Mouse (Mus musculus) ZHBTc4 (cell line): ENCODE results near the gene Zcchc17.

Experiments
- DNase-seq: peaks from one replicate; pipeline ENCODE4 v3.0.0-alpha.2; 2011; ENCODE audit warnings: low read depth, low spot score

Gene Zcchc17

GRCm38 (mm10) chr4:130359486-130360237, at the start of gene Zcchc17, which contains the start of gene Snrnp40:
Gene Zcchc17, minus strand, starts transcription at chr4:130359943.
Gene Snrnp40, plus strand, starts transcription at chr4:130360132.
- peak; percentile 100 for DNase-seq

DNA sequence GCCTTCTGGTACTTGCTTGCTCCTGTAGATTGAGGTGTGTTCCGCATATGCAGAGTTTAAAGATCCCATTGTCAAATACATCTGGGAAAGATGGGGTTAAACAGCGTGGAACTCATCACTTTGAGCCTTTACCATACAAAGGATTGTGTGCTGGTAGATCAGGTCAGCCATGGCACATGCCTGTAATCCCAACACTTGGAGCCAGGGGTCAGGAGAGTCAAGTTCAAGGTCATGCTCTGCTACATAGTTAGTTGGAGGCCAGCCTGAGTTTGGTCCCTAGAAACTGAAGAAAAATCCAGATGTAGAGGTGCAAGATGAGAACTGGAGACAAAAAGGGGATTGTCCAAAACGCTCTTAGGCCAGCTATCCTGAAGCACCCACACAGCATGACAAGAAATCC, 31.5 kb upstream of the Zcchc17 start:
- peak; percentile 30 for DNase-seq

- DNase-seq, result no peak
These were observed 30.2 kb upstream of the Zcchc17 start for GRCm38 (mm10) chr4:130389927-130390326.

DNA sequence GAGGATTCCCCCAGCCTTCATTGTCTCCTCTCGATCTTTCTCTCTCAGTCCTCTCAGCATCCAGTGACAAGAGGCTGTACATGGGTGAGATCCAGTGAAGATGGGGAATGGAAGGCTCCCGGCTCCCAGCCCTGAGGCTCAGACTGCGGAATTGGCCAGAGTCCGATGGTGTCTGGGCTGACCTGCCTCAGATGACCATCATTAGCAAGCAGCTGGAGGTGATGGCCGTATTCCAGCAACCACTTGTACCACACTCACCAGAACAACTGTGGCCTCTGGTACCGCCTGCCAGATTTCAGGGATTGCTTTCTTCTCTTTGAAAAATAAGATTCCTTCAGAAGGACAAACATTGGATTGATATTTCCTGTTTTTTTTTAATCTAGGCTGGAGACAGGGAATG, 29.8 kb upstream of the Zcchc17 start:
- DNase-seq, result no peak

GRCm38 (mm10) chr4:130387256-130387655, 27.5 kb upstream of the Zcchc17 start:
- DNase-seq, result no peak

DNA sequence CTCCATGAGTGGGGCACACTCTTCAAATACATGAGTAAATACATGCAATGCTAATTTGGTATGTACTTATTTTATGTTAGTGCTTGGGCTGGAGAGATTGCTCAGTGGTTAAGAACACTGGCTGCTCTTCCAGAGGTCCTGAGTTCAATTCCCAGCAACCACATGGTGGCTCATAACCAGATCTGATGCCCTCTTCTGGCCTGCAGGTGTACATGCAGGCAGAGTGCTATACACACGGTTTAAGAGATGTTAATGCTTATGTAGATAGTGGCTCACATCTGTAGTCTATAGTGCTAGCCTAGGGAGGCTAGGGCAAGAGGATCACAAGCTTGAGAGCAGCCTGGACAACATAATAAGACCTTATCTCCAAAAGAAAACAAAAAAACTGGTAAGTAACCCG, 20.7 kb upstream of the Zcchc17 start:
- DNase-seq, result peak; percentile 38

DNA sequence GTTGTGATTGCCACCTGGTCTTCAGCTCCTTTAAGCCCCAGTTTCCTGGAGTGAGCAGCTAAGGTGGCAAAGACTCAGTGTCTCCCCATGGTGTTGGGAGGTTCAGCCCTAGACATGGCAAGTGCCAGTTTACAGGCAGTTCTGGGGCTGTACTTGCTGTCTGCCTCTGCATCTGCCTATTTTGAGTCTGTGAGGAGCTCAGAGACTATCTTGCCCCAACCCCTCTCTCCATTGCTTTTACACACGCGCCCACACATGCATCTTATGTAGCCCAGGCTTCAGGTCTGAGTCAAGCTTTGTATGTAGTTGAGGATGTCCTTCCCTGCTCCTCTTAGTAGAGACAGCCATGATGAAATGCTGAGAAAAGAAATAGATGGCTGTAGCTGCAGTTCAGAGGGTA, 19.4 kb upstream of the Zcchc17 start:
- no peak for DNase-seq

- DNase-seq, result no peak
These were observed 17.8 kb upstream of the Zcchc17 start for GRCm38 (mm10) chr4:130377500-130377899.

DNA sequence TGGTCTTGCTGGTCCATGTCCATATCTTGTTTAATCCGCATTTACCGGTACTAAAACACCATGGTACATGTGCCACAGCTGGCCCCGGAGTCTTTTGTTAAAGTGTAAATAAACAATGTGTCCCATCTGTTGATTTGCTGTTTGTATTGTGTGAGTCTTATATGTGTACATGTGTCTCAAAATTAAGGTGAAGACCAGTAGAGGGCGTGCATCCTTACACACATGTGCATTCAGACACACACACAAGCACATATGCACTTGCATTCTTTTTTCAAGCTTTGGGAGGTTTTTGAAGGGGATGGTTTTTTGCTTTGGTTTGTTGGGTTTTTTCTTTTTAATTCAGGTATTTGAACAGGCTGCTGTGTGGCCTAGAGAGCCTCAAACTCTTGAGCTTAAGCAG, 16.9 kb upstream of the Zcchc17 start:
- no peak for DNase-seq

GRCm38 (mm10) chr4:130360238-130360590, 471 bp upstream of the Zcchc17 start:
- no peak for DNase-seq

DNA sequence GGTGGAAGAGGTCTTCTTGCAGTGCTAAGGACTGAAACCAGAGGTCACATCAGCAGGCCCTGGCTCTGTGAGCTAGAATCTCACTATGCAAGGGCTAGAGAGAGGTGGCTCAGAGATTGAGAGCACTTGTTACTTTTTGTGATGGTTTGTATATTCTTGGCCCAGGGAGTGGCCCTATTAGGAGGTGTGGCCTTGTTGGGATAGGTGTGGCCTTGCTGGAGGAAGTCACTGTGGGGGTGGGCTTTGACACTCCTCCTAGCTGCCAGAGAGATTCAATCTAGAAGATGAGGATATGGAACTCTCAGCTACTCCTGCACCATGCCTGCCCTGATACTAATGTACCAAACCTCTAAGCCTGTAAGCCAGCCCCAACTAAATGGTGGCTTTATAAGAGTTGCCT, 1.8 kb downstream of the Zcchc17 start:
- DNase-seq, result peak; percentile 88

DNA sequence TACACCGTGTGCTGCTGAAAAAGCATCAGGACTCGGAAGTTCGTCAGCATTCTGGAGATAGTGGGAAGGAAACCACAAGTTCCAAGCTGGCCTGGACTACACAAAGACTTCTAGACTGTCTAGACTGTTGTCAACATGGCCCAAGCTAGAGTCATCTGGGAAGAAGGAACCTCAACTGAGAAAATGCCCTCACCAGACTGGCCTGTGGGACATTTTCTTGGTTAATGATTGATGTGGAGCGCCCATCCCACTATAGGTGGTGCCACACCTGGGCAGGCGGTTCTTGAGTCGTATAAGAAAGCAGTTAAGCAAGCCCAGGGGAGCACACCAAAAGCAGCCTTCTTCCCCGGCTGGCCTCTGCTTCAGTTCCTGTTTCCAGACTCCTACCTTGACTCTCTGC, 7.2 kb downstream of the Zcchc17 start:
- DNase-seq, result no peak

- no peak for DNase-seq
These were observed 8.9 kb downstream of the Zcchc17 start for GRCm38 (mm10) chr4:130350690-130351422.

- peak; percentile 58 for DNase-seq
These were observed 10.1 kb downstream of the Zcchc17 start for GRCm38 (mm10) chr4:130349666-130350065.

GRCm38 (mm10) chr4:130341691-130342090, 18.1 kb downstream of the Zcchc17 start:
- peak; percentile 76 for DNase-seq

DNA sequence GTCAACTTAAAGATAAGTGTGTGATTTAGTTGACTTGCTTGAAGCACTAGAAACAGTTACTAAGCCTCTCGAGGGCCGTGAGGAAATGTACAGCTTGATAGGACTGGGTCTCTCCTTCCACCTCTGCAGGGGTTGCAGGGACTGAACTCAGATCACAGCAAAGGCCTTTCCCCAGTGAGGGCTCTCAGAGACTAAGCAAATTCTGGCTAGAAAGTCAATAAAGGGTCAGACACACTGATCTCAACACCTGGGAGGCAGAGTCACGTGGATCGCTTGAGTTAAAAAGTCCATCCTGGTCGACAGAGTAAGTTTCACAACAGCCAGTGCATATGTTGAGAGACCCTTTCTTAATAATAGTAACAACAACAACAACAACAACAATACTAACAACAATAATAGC, 23.9 kb downstream of the Zcchc17 start:
- DNase-seq, result no peak

- no peak for DNase-seq
These were observed 32.4 kb downstream of the Zcchc17 start for GRCm38 (mm10) chr4:130327366-130327765.

GRCm38 (mm10) chr4:130325446-130325845, 34.3 kb downstream of the Zcchc17 start:
- peak; percentile 51 for DNase-seq

DNA sequence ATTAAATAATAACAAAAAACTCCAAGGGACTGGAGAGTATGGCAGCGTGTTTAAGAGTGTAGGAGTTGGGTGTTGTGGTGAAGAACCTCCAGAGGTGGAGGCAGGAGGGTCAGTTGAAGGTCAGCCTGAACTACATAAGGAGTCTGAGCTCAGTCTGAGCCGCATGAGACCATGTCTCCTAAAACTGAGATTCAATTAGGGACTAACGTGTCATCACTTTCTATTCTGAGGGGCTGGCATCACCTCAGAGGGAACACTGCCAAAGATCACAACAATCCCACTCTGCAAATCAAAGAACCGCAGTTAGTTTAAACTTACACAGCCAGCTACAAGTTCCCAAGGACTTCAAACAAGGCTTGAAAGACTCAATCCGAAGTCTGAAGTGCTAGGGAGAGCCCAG, 36.1 kb downstream of the Zcchc17 start:
- no peak for DNase-seq

- DNase-seq, result no peak
These were observed 36.6 kb downstream of the Zcchc17 start for GRCm38 (mm10) chr4:130323165-130323564.

- no peak for DNase-seq
These were observed 37.2 kb downstream of the Zcchc17 start for GRCm38 (mm10) chr4:130322567-130322966.

DNA sequence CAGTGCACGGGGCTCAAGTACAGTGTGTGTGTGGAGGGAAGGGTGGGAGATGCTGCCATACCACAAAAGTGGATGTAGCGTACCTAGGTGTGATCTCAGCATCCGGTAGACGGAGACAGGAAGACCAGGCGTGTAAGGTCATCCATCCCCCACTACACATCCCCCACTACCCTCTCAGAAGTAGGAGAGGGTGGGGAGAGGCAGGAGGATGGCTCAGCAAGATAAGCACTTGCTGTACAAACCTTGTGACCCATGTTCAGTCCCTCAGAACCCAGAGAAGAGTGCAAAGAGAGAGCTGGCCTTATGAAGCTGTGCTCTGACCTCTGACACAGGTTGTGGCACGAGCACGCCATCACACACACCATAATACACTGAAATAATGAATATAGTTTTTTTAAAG, 38.1 kb downstream of the Zcchc17 start:
- DNase-seq, result no peak

DNA sequence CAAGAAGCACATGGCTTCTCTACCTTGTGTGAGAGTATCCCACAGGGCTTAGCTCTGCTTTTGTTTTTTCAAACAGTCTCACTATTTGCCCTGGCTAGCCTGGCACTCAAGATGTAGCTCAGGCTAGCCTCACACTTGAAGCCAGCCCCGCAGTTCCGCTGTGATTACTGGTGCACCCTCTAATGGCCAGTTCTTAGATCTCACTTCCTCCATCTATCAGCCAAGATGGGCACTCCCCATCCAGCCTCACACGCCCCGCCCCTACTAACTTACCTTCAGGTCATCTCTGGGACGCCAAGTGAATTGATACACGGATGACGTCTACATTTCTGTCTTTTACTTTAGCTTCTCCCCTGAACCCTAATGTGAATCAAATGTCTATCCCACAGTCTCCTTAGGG, 40.2 kb downstream of the Zcchc17 start:
- peak; percentile 52 for DNase-seq
